Mouse (Mus musculus) liver, postnatal 0 days (tissue): ENCODE measurements around the gene Commd1. TPM values are rescaled to one million over a fixed set of nuclear protein-coding genes. Genes with fewer than 3 reads are reported as not detected.

Experiments used
- ATAC-seq: fragments of 200-750 bp; cut with Nextera tagmentation; 2 replicates; pipeline ENCODE4 v1.8.0; 2017; ENCODE audit warnings: mild to moderate bottlenecking, moderate library complexity
- DNase-seq: peaks from one replicate; pipeline ENCODE4 v3.0.0-alpha.2; 2016
- H3K27ac ChIP-seq: fragments of 300-500 bp; sonication (generic); 2 replicates; pipeline ENCODE4 v1.5.1; 2014; ENCODE audit warnings: antibody characterized with exemption, moderate library complexity, mild to moderate bottlenecking, low read depth
- H3K27me3 ChIP-seq: fragments of 300-500 bp; sonication (generic); 2 replicates; pipeline ENCODE4 v1.6.1; 2014; ENCODE audit warnings: low read length, control low read depth, mixed read lengths; ENCODE audit not compliant: insufficient read depth
- H3K36me3 ChIP-seq: fragments of 300-500 bp; sonication (generic); replicated peaks from 2 replicates; pipeline ENCODE4 v1.6.1; 2014; ENCODE audit warnings: mild to moderate bottlenecking, control low read depth, low read length, moderate library complexity, mixed read lengths; ENCODE audit not compliant: insufficient read depth
- H3K4me1 ChIP-seq: fragments of 300-500 bp; sonication (generic); 2 replicates; pipeline ENCODE4 v1.6.1; 2014; ENCODE audit warnings: antibody characterized with exemption, mild to moderate bottlenecking, control low read depth; ENCODE audit not compliant: insufficient read depth
- H3K4me2 ChIP-seq: fragments of 300-500 bp; sonication (generic); 2 replicates; pipeline ENCODE4 v1.6.1; 2014; ENCODE audit warnings: low read depth, mild to moderate bottlenecking, low read length, moderate library complexity, mixed read lengths
- H3K4me3 ChIP-seq: fragments of 300-500 bp; sonication (generic); 2 replicates; pipeline ENCODE4 v1.5.1; 2014; ENCODE audit warnings: low read depth, low read length
- H3K9ac ChIP-seq: fragments of 300-500 bp; sonication (generic); replicated peaks from 2 replicates; pipeline ENCODE4 v1.6.1; 2014; ENCODE audit warnings: mild to moderate bottlenecking, moderate library complexity
- H3K9me3 ChIP-seq: fragments of 300-500 bp; sonication (generic); 2 replicates; pipeline ENCODE4 v1.6.1; 2016; ENCODE audit warnings: mild to moderate bottlenecking, control low read depth, low read length, mixed read lengths
- CTCF ChIP-seq: sonication (generic); IDR thresholded peaks from 2 replicates; pipeline ENCODE4 v1.5.1; 2016; ENCODE audit warnings: antibody characterized with exemption, low read depth
- EP300 ChIP-seq: IDR thresholded peaks from 2 replicates; pipeline ENCODE4 v1.6.1; 2016; ENCODE audit warnings: antibody characterized with exemption, low read depth, mild to moderate bottlenecking
- WGBS: fragments of 180-500 bp; shearing (Covaris S2); extraction: QIAGEN DNeasy Blood & Tissue Kit; methylation state at CpG from one replicate; pipeline ENCODE4 v1.1.7; 2014; ENCODE audit not compliant: insufficient replicate concordance; 5-methylcytosine and 5-hydroxymethylcytosine counted together
- polyA plus RNA-seq: library from polyadenylated mRNA; unstranded; fragments of >200 nt; fragmentation: Nextera tagmentation; extraction: Ambion mirVana; gene quantifications from 2 replicates; pipeline ENCODE4 v1.2.1, GENCODE M21; 2015

The Commd1 gene
- polyA plus RNA-seq, 1 experiment from 2014 or later, result 157 TPM

DNA sequence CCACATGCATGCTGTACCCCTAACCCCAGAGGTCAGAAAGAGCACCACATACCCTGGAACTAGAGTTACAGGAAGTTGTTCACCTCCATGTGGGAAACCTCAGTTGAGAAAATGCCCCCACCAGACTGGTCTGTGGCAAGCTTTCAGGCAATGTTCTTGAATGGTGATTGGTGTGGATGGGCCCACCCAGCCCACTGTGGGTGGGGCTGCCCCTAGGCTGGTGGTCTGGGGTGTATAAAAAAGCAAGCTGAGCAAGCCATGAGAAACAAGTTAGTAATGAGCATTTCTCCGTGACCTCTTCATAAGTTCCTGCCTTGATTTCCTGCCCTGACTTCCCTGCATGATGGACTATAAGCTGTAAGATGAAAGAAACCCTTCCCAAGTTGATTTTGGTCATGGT, 20.1 kb downstream of the Commd1 start:
- TF ChIP-seq EP300, result no peak
- no peak for TF ChIP-seq CTCF
- H3K27ac ChIP-seq, result no peak overlapping the region
- peaks cover 2% of the 10 kb centered on the region; the same call in 1 of the 2 replicates for H3K36me3 ChIP-seq
- H3K9ac ChIP-seq, result no peak overlapping the region
- no peaks in the 10 kb centered on the region for H3K27me3 ChIP-seq
- H3K4me1 ChIP-seq, result no peaks in the 10 kb centered on the region
- DNase-seq, result no peak
- H3K9me3 ChIP-seq, result peaks cover 5% of the 10 kb centered on the region; the same call in 1 of the 2 replicates
- 88% methylated on average over 1 of the region's 1 CpGs for WGBS
- H3K4me2 ChIP-seq, result no peak overlapping the region
- ATAC-seq, result no peak
- H3K4me3 ChIP-seq, result no peak overlapping the region

GRCm38 (mm10) chr11:22957791-22958374, 24.3 kb downstream of the Commd1 start:
- H3K9ac ChIP-seq, result no peak overlapping the region
- H3K27ac ChIP-seq, result no peak overlapping the region
- ATAC-seq, result no peak
- no peak overlapping the region for H3K4me3 ChIP-seq
- H3K4me1 ChIP-seq, result no peaks in the 10 kb centered on the region
- H3K9me3 ChIP-seq, result no peaks in the 10 kb centered on the region
- H3K4me2 ChIP-seq, result no peak overlapping the region
- H3K27me3 ChIP-seq, result no peaks in the 10 kb centered on the region
- 0 out of 2 replicates have a peak, but pooled peaks cover 2% of the 10 kb centered on the region for H3K36me3 ChIP-seq
- DNase-seq, result no peak
- 84% methylated on average over 4 of the region's 4 CpGs for WGBS
- TF ChIP-seq CTCF, result peak; percentile 69
- no peak for TF ChIP-seq EP300

DNA sequence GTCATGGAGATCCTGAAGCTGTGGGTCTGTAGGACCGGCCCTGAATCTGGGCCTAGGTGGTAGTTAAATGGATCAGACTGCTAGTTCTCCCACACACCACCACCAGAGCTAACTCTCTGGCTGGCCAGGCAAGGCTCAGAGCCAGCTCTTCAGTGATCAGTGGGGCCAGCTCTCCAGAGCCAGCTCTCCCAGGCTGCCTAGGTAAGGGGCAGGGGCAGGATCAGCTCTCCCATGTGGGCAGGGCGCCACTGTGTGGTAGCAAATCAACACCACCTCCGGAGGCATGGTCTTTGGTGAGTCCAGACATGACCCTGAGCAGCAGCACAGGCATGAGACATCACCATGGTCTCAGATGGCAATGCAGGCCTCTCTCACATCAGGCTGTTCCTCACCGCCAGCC, 25.4 kb downstream of the Commd1 start:
- H3K27me3 ChIP-seq, result no peaks in the 10 kb centered on the region
- no peaks in the 10 kb centered on the region for H3K9me3 ChIP-seq
- H3K4me2 ChIP-seq, result no peak overlapping the region
- WGBS, result 69% methylated on average over 4 of the region's 4 CpGs
- TF ChIP-seq CTCF, result peak; percentile 89
- TF ChIP-seq EP300, result no peak
- 0 out of 2 replicates have a peak, but pooled peaks cover 2% of the 10 kb centered on the region for H3K36me3 ChIP-seq
- H3K4me3 ChIP-seq, result no peak overlapping the region
- H3K9ac ChIP-seq, result no peak overlapping the region
- no peak overlapping the region for H3K27ac ChIP-seq
- peak; percentile 80 for ATAC-seq
- no peaks in the 10 kb centered on the region for H3K4me1 ChIP-seq
- peak; percentile 75 for DNase-seq

DNA sequence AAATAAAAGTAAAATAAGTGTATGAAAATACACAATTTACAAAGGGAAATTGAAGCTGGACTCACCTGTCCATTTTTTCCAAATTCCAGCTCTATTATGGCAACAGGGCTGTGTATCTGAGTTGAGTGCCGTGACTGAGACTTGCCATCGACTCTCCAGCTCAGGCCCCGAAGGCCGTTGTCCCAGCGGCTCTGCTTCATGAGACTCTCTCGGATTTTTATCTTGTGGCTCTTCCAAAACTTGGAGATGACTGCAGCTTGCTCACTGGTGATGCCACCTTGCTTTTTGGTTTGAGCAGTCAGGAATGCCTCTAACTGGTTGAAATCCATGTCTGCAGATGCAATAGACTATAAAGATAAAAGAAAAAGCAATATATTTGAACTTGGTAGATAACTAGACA, 25.8 kb downstream of the Commd1 start:
- Histone ChIP-seq H3K4me1 (no peaks in the 10 kb centered on the region), H3K9me3 (no peaks in the 10 kb centered on the region), H3K4me2 (no peak overlapping the region), H3K9ac (no peak overlapping the region), H3K4me3 (no peak overlapping the region), H3K27me3 (no peaks in the 10 kb centered on the region), H3K36me3 (0 out of 2 replicates have a peak, but pooled peaks cover 2% of the 10 kb centered on the region), H3K27ac (no peak overlapping the region)
- ATAC-seq, result no peak
- no peak for TF ChIP-seq CTCF
- no peak for TF ChIP-seq EP300
- 91% methylated on average over 6 of the region's 6 CpGs for WGBS
- DNase-seq, result no peak

DNA sequence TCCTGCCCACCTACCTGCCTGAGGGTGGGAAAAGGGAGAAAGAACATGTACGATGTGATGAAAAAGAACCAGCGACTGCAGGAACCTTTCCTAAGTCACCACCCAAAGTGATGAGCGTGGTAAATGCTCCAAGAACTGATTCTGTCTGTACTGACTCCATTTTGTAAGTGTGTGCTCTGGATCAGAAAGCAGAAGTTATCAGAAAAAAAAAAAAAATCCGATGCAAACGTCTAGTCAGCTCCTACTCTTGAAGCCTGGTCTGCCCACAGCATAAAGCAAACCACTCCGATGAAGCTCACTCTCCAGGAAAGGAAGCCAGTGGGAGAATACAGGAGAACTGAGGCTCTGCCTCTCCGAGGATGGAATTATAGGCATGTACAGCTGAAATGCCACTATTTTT, 29.5 kb downstream of the Commd1 start:
- no peaks in the 10 kb centered on the region for H3K27me3 ChIP-seq
- H3K36me3 ChIP-seq, result 0 out of 2 replicates have a peak, but pooled peaks cover 2% of the 10 kb centered on the region
- TF ChIP-seq EP300, result no peak
- no peak for TF ChIP-seq CTCF
- WGBS, result 64% methylated on average over 7 of the region's 7 CpGs
- H3K4me2 ChIP-seq, result no peak overlapping the region
- H3K9ac ChIP-seq, result no peak overlapping the region
- ATAC-seq, result no peak
- 0 out of 2 replicates have a peak, but pooled peaks cover 4% of the 10 kb centered on the region for H3K4me1 ChIP-seq
- H3K9me3 ChIP-seq, result no peaks in the 10 kb centered on the region
- DNase-seq, result no peak
- H3K4me3 ChIP-seq, result no peak overlapping the region
- no peak overlapping the region for H3K27ac ChIP-seq

DNA sequence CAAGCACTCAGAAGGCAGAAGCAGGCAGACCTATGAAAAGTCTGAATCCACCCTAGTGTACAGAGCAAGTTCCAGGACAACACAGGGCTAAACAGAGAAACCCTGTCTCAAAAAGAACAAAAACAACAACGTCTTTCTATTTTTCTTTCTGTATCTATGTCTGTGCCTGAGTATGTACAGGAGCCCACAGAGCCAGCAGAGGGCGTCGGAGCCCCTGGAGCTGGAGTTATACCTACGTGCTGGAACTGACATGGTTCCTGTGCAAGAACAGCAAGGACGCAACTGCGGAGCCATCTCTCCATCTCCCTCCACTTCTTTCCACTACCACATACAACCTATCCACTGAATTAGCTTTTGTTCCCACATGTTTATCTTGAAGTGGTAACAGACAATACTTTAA, 32.1 kb downstream of the Commd1 start:
- Histone ChIP-seq H3K9ac (no peak overlapping the region), H3K36me3 (no peaks in the 10 kb centered on the region), H3K27me3 (no peaks in the 10 kb centered on the region), H3K4me2 (no peak overlapping the region), H3K27ac (no peak overlapping the region), H3K9me3 (no peaks in the 10 kb centered on the region), H3K4me1 (0 out of 2 replicates have a peak, but pooled peaks cover 4% of the 10 kb centered on the region), H3K4me3 (no peak overlapping the region)
- TF ChIP-seq EP300 (no peak), CTCF (peak; percentile 39)
- ATAC-seq, result no peak
- DNase-seq, result peak; percentile 23
- WGBS, result 84% methylated on average over 6 of the region's 6 CpGs
